Mouse (Mus musculus) forebrain, embryonic 10.5 days (tissue): ENCODE data around the gene Vmn2r27. TPM values are rescaled to one million over a fixed set of nuclear protein-coding genes. Genes with fewer than 3 reads are reported as not detected.

Experiments
- polyA plus RNA-seq: library from polyadenylated mRNA; unstranded; fragments of >200 nt; fragmentation: Nextera tagmentation; extraction: Ambion mirVana; gene quantifications from 2 replicates; pipeline ENCODE4 v1.2.1, GENCODE M21; 2016

Vmn2r27 gene
- polyA plus RNA-seq, 1 experiment from 2014 or later: not detected

Other genes starting within 250 kb of the Vmn2r27 start
- not detected in 2 replicates for gene Vmn2r26, start 207.3 kb downstream of the Vmn2r27 start, polyA plus RNA-seq
- gene Cd163, start 72.8 kb upstream of the Vmn2r27 start, polyA plus RNA-seq: not detected in 2 replicates
- 40.3 and 43.1 TPM in 2 replicates for gene Pex5, start 183.2 kb upstream of the Vmn2r27 start, polyA plus RNA-seq
- gene Clstn3, start 232.9 kb upstream of the Vmn2r27 start, polyA plus RNA-seq: 8.4 and 10.6 TPM in 2 replicates